Mouse (Mus musculus) ES-E14 (cell line): Measurements from ENCODE around the gene Zranb3.
"Not testable (repeated sequence)": the region's sequence is repeated elsewhere in the genome, so short reads cannot be mapped to it uniquely, and the experiment has no call there.

Experiments used
- CHD2 ChIP-seq: IDR thresholded peaks from 2 replicates; pipeline ENCODE4 v1.6.1; 2014; ENCODE audit warnings: mild to moderate bottlenecking, low read depth, low read length, inconsistent platforms
- ZC3H11A ChIP-seq: IDR thresholded peaks from 2 replicates; pipeline ENCODE4 v1.6.1; 2012; ENCODE audit warnings: low read depth, mild to moderate bottlenecking, inconsistent platforms, low read length, borderline replicate concordance
- ZNF384 ChIP-seq: IDR thresholded peaks from 2 replicates; pipeline ENCODE4 v1.6.1; 2012; ENCODE audit warnings: low read depth, low read length, inconsistent platforms

DNA sequence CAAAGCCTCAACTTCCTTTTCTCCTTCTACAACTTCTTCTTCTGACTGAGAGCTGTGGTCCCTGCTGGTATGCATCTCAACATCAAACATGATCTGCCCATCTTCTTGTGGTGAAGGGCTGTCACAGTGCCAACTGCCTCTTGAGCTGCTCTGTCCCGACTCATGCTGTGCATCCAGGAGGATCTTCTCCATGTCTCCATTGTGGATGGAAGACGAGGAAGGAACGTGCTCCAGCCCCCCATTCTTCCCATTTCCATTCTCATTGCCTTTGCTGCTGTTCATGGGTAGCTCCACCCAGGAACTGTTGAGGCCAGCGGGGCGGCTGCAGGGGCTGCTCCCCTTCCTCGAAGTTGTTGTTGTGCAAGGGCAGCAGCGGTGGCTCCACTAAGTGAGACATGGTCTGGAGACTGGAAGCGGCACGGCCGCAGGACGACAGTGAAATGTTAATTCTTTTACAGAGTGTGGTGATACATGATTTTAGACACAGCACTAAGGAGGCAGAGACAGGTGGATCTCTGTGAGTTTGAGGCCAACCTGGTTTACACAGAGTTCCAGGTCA, 96.7 kb downstream of the Zranb3 start:
- TF ChIP-seq ZC3H11A, ZNF384, CHD2: not testable (repeated sequence)
